Mouse (Mus musculus): ENCODE data around the gene Plcb1. TPM values are rescaled to one million over a fixed set of nuclear protein-coding genes. Genes with fewer than 3 reads are reported as not detected.

Plcb1 gene
- polyA plus RNA-seq, 1 experiment from 2014 or later: 30.1 TPM

GRCm38 (mm10) chr2:134946331-134946730 lies 160.5 kb downstream of the Plcb1 start:
- WGBS: 59% methylated on average over 8 of the region's 8 CpGs
- Histone ChIP-seq H3K36me3 (no peaks in the 10 kb centered on the region), H3K4me2 (no peak overlapping the region), H3K27me3 (no peaks in the 10 kb centered on the region), H3K4me3 (replicated peaks) (no peak overlapping the region), H3K9me3 (replicated peaks) (no peaks in the 10 kb centered on the region), H3K27ac (no peak overlapping the region), H3K9ac (no peak overlapping the region), H3K4me1 (0 out of 2 replicates have a peak, but pooled peaks cover 9% of the 10 kb centered on the region)
- no peak for ATAC-seq (replicated peaks; ENCODE audit: low FRiP score)

- Histone ChIP-seq H3K4me3 (replicated peaks) (no peak overlapping the region), H3K4me1 (0 out of 2 replicates have a peak, but pooled peaks cover 7% of the 10 kb centered on the region), H3K36me3 (no peaks in the 10 kb centered on the region), H3K9ac (no peak overlapping the region), H3K9me3 (replicated peaks) (no peaks in the 10 kb centered on the region), H3K27me3 (no peaks in the 10 kb centered on the region), H3K27ac (no peak overlapping the region), H3K4me2 (no peak overlapping the region)
- WGBS: 46% methylated on average over 1 of the region's 1 CpGs
- peak; percentile 49; the same call in 1 of the 2 replicates for ATAC-seq (replicated peaks; ENCODE audit: low FRiP score)
Observed at GRCm38 (mm10) chr2:134946911-134947310, 161.0 kb downstream of the Plcb1 start.

- no peak overlapping the region for H3K27ac ChIP-seq
- 77% methylated on average over 5 of the region's 5 CpGs for WGBS
- H3K27me3 ChIP-seq: no peaks in the 10 kb centered on the region
- no peaks in the 10 kb centered on the region for H3K4me1 ChIP-seq
- H3K36me3 ChIP-seq: no peaks in the 10 kb centered on the region
- no peaks in the 10 kb centered on the region for H3K9me3 ChIP-seq (replicated peaks)
- H3K9ac ChIP-seq: no peak overlapping the region
- H3K4me3 ChIP-seq (replicated peaks): no peak overlapping the region
- no peak overlapping the region for H3K4me2 ChIP-seq
- no peak for ATAC-seq (replicated peaks; ENCODE audit: low FRiP score)
Observed at GRCm38 (mm10) chr2:134952088-134952487, 166.2 kb downstream of the Plcb1 start.

GRCm38 (mm10) chr2:134956436-134956835 lies 170.6 kb downstream of the Plcb1 start:
- Histone ChIP-seq H3K9ac (no peak overlapping the region), H3K4me2 (no peak overlapping the region), H3K27ac (no peak overlapping the region), H3K36me3 (no peaks in the 10 kb centered on the region), H3K9me3 (replicated peaks) (no peaks in the 10 kb centered on the region), H3K27me3 (no peaks in the 10 kb centered on the region), H3K4me1 (peaks cover 1% of the 10 kb centered on the region; the same call in 1 of the 2 replicates), H3K4me3 (replicated peaks) (no peak overlapping the region)
- WGBS: 92% methylated on average over 4 of the region's 4 CpGs
- no peak for ATAC-seq (replicated peaks; ENCODE audit: low FRiP score)

- Histone ChIP-seq H3K9ac (no peak overlapping the region), H3K27ac (no peak overlapping the region), H3K9me3 (replicated peaks) (no peaks in the 10 kb centered on the region), H3K36me3 (no peaks in the 10 kb centered on the region), H3K4me2 (no peak overlapping the region), H3K4me1 (peaks cover 6% of the 10 kb centered on the region; the same call in 1 of the 2 replicates), H3K4me3 (replicated peaks) (no peak overlapping the region), H3K27me3 (no peaks in the 10 kb centered on the region)
- ATAC-seq (replicated peaks; ENCODE audit: low FRiP score): no peak
- WGBS: 82% methylated on average over 4 of the region's 4 CpGs
Observed at GRCm38 (mm10) chr2:134966131-134966530, 180.3 kb downstream of the Plcb1 start.

DNA sequence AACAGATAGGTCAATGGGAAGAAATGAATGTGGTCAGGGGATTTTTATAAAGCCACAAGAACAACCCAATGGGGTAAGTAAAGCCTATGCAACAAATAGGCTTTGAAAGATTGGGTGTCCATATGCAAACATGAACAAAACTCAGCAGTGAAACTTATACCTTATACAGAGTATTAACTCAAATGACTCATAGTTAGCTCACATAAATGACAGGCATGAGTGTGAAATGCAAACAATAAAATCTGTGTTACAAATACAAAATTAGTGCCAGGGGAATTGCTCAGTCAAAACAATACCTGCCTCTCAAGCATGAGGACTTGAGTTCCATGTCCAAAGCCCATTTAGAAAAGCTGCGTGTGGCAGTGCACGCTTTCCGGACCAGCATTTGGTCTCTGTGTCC lies 182.5 kb downstream of the Plcb1 start:
- Histone ChIP-seq H3K4me2 (no peak overlapping the region), H3K27me3 (no peaks in the 10 kb centered on the region), H3K9me3 (replicated peaks) (no peaks in the 10 kb centered on the region), H3K9ac (no peak overlapping the region), H3K4me1 (no peaks in the 10 kb centered on the region), H3K4me3 (replicated peaks) (no peak overlapping the region), H3K27ac (no peak overlapping the region), H3K36me3 (no peaks in the 10 kb centered on the region)
- no peak for ATAC-seq (replicated peaks; ENCODE audit: low FRiP score)
- WGBS: 89% methylated on average over 3 of the region's 3 CpGs

GRCm38 (mm10) chr2:134972376-134972775 lies 186.5 kb downstream of the Plcb1 start:
- 75% methylated on average over 6 of the region's 6 CpGs for WGBS
- Histone ChIP-seq H3K4me2 (no peak overlapping the region), H3K9me3 (replicated peaks) (no peaks in the 10 kb centered on the region), H3K9ac (no peak overlapping the region), H3K27ac (no peak overlapping the region), H3K36me3 (no peaks in the 10 kb centered on the region), H3K4me1 (no peaks in the 10 kb centered on the region), H3K4me3 (replicated peaks) (no peak overlapping the region), H3K27me3 (no peaks in the 10 kb centered on the region)
- ATAC-seq (replicated peaks; ENCODE audit: low FRiP score): no peak

GRCm38 (mm10) chr2:134974711-134975110 lies 188.8 kb downstream of the Plcb1 start:
- Histone ChIP-seq H3K27me3 (no peaks in the 10 kb centered on the region), H3K27ac (no peak overlapping the region)
- WGBS: 32% methylated on average over 6 of the region's 6 CpGs

DNA sequence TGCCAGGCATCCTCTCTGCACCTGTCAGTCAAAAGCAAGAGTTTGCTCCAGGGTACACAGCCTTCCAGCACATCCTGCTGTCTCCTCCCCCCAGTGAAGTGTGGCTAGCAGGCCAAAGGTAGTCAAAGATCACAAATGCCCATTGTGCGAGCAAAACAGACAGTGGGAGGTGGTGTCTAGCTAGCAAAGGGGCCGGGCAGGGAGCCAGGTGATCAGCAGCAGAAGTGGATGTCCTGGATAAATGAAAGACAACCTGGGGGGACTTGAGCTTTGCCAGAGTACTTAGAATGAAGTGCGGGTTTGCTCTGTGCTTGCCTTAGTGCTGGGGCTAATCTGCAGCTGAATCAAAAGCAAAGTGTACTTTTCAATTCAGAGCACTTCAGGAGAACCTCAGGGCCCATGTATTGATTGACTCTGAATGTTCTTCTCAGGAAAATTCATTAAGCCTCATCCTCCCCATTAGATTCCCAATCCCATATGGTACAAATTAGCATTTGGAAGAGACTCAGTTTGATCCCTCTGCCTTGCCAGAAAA lies 191.0 kb downstream of the Plcb1 start:
- 54% methylated on average over 3 of the region's 3 CpGs for WGBS
- no peak overlapping the region for H3K9ac ChIP-seq
- H3K4me3 ChIP-seq (replicated peaks): no peak overlapping the region
- no peak overlapping the region for H3K27ac ChIP-seq
- H3K4me2 ChIP-seq: no peak overlapping the region
- no peaks in the 10 kb centered on the region for H3K9me3 ChIP-seq (replicated peaks)
- no peaks in the 10 kb centered on the region for H3K4me1 ChIP-seq
- no peak for ATAC-seq (replicated peaks; ENCODE audit: low FRiP score)
- no peaks in the 10 kb centered on the region for H3K27me3 ChIP-seq
- H3K36me3 ChIP-seq: no peaks in the 10 kb centered on the region

More at GRCm38 (mm10) chr2:134974711-134975110, 188.8 kb downstream of the Plcb1 start:
- ATAC-seq (replicated peaks; ENCODE audit: low FRiP score): no peak
- no peak overlapping the region for H3K4me2 ChIP-seq
- no peaks in the 10 kb centered on the region for H3K9me3 ChIP-seq (replicated peaks)
- H3K36me3 ChIP-seq: no peaks in the 10 kb centered on the region
- no peak overlapping the region for H3K9ac ChIP-seq
- no peaks in the 10 kb centered on the region for H3K4me1 ChIP-seq
- no peak overlapping the region for H3K4me3 ChIP-seq (replicated peaks)

GRCm38 (mm10) chr2:134977641-134978040 lies 191.8 kb downstream of the Plcb1 start:
- no peak overlapping the region for H3K27ac ChIP-seq
- H3K36me3 ChIP-seq: no peaks in the 10 kb centered on the region
- H3K4me2 ChIP-seq: no peak overlapping the region
- ATAC-seq (replicated peaks; ENCODE audit: low FRiP score): no peak
- H3K4me1 ChIP-seq: no peaks in the 10 kb centered on the region
- no peak overlapping the region for H3K4me3 ChIP-seq (replicated peaks)
- WGBS: 89% methylated on average over 1 of the region's 1 CpGs
- no peaks in the 10 kb centered on the region for H3K9me3 ChIP-seq (replicated peaks)
- no peaks in the 10 kb centered on the region for H3K27me3 ChIP-seq
- no peak overlapping the region for H3K9ac ChIP-seq

GRCm38 (mm10) chr2:134981394-134981793 lies 195.5 kb downstream of the Plcb1 start:
- Histone ChIP-seq H3K4me2 (no peak overlapping the region), H3K9ac (no peak overlapping the region), H3K9me3 (replicated peaks) (no peaks in the 10 kb centered on the region), H3K27ac (no peak overlapping the region), H3K27me3 (no peaks in the 10 kb centered on the region), H3K4me1 (no peaks in the 10 kb centered on the region), H3K36me3 (no peaks in the 10 kb centered on the region), H3K4me3 (replicated peaks) (no peak overlapping the region)
- no peak for ATAC-seq (replicated peaks; ENCODE audit: low FRiP score)

DNA sequence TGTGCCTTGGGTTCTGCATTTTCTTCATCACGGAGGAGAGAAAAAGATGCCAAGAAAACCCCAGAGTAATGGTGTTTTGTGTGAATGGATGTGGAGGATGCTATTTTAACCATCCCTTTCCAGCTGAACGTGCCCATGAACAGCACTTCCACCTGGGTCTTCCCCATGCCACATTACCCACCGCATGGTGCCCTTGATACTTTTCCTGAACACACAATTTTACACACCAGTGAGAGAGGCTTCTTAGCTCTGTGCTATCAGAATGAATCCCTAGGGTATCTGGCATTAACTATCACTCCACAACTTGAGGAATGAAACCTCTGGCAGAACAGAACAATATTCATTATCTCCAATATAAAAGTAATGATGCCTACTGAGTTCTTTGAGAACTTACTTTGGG lies 199.0 kb downstream of the Plcb1 start:
- 89% methylated on average over 3 of the region's 3 CpGs for WGBS

DNA sequence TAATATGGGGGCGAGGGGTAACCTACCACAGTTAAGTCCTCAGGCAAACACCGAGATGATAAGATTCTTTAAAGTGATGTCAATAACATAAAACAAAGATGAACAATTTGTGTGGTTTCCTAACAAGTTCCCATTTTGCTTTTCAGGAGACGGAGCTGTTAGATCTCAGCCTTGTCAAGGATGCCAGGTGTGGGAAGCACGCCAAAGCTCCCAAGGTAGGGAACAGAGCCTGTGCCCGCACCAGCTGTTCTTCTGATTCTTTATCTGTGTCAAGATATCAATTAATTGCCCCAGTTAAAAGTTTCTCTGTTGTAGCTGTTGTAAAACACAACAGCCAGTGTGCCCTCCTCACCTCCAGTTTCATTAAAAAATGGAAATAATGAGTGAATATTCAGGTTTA lies 202.1 kb downstream of the Plcb1 start:
- WGBS: 86% methylated on average over 5 of the region's 5 CpGs
- H3K9me3 ChIP-seq (replicated peaks): no peaks in the 10 kb centered on the region

More for the DNA sequence above, 199.0 kb downstream of the Plcb1 start:
- no peaks in the 10 kb centered on the region for H3K36me3 ChIP-seq
- H3K4me1 ChIP-seq: no peaks in the 10 kb centered on the region
- no peaks in the 10 kb centered on the region for H3K27me3 ChIP-seq
- no peak overlapping the region for H3K4me2 ChIP-seq
- H3K9me3 ChIP-seq (replicated peaks): no peaks in the 10 kb centered on the region
- no peak overlapping the region for H3K27ac ChIP-seq
- no peak for ATAC-seq (replicated peaks; ENCODE audit: low FRiP score)
- no peak overlapping the region for H3K4me3 ChIP-seq (replicated peaks)
- H3K9ac ChIP-seq: no peak overlapping the region

More for the DNA sequence above, 202.1 kb downstream of the Plcb1 start:
- Histone ChIP-seq H3K27me3 (no peaks in the 10 kb centered on the region), H3K36me3 (no peaks in the 10 kb centered on the region), H3K4me2 (no peak overlapping the region), H3K27ac (no peak overlapping the region), H3K4me3 (replicated peaks) (no peak overlapping the region), H3K4me1 (no peaks in the 10 kb centered on the region), H3K9ac (no peak overlapping the region)
- ATAC-seq (replicated peaks; ENCODE audit: low FRiP score): no peak

All from kidney, embryonic 15.5 days (tissue).